Mouse (Mus musculus): Measurements from ENCODE around the gene Tmem168. TPM values are rescaled to one million over a fixed set of nuclear protein-coding genes. Genes with fewer than 3 reads are reported as not detected.

Tmem168 gene
- 35.8 and 36.3 TPM in 2 replicates for polyA plus RNA-seq (2015; fragmentation: Nextera tagmentation; extraction: Ambion mirVana)

GRCm38 (mm10) chr6:13607621-13608493, at the start of gene Tmem168:
Gene Tmem168 (minus strand): TSS chr6:13608100.
- Histone ChIP-seq H3K9me3 (no peaks in the 10 kb centered on the region), H3K27me3 (replicated peaks) (no peaks in the 10 kb centered on the region), H3K4me1 (peaks cover 5% of the 10 kb centered on the region), H3K27ac (peak within 1 kb of the TSS; percentile 95), H3K9ac (peak within 1 kb of the TSS; percentile 94), H3K4me2 (peak within 1 kb of the TSS; percentile 83), H3K4me3 (replicated peaks) (peak within 1 kb of the TSS; percentile 90), H3K36me3 (no peaks in the 10 kb centered on the region)
- peak; percentile 96 for ATAC-seq (ENCODE audit: insufficient read depth, low FRiP score, low read depth)
- WGBS = 2% methylated on average over 70 of the region's 71 CpGs

- H3K27me3 ChIP-seq (replicated peaks) = no peaks in the 10 kb centered on the region
- no peak for ATAC-seq (ENCODE audit: insufficient read depth, low FRiP score, low read depth)
- H3K4me3 ChIP-seq (replicated peaks) = no peak overlapping the region
- no peak overlapping the region for H3K4me2 ChIP-seq
- H3K27ac ChIP-seq = no peak overlapping the region
- H3K4me1 ChIP-seq = no peaks in the 10 kb centered on the region
- H3K9me3 ChIP-seq = no peaks in the 10 kb centered on the region
- no peaks in the 10 kb centered on the region; the same call in 1 of the 2 replicates for H3K36me3 ChIP-seq
- no peak overlapping the region for H3K9ac ChIP-seq
Observed at GRCm38 (mm10) chr6:13654081-13654480, 46.2 kb upstream of the Tmem168 start.

- no peak for ATAC-seq (ENCODE audit: insufficient read depth, low FRiP score, low read depth)
- H3K4me2 ChIP-seq = no peak overlapping the region
- no peak overlapping the region for H3K27ac ChIP-seq
- no peaks in the 10 kb centered on the region for H3K9me3 ChIP-seq
- H3K36me3 ChIP-seq = peaks cover 4% of the 10 kb centered on the region; the same call in 1 of the 2 replicates
- no peaks in the 10 kb centered on the region for H3K4me1 ChIP-seq
- H3K27me3 ChIP-seq (replicated peaks) = no peaks in the 10 kb centered on the region
- no peak overlapping the region for H3K4me3 ChIP-seq (replicated peaks)
- no peak overlapping the region for H3K9ac ChIP-seq
- WGBS = 93% methylated on average over 3 of the region's 3 CpGs
Observed at GRCm38 (mm10) chr6:13652284-13652683, 44.4 kb upstream of the Tmem168 start.

- Histone ChIP-seq H3K4me1 (no peaks in the 10 kb centered on the region), H3K4me3 (replicated peaks) (no peak overlapping the region), H3K36me3 (peaks cover 4% of the 10 kb centered on the region; the same call in 1 of the 2 replicates), H3K9ac (no peak overlapping the region), H3K9me3 (no peaks in the 10 kb centered on the region), H3K27me3 (replicated peaks) (no peaks in the 10 kb centered on the region), H3K4me2 (no peak overlapping the region), H3K27ac (no peak overlapping the region)
- 91% methylated on average over 3 of the region's 3 CpGs for WGBS
- no peak for ATAC-seq (ENCODE audit: insufficient read depth, low FRiP score, low read depth)
Observed at GRCm38 (mm10) chr6:13650854-13651253, 43.0 kb upstream of the Tmem168 start.

- peaks cover 4% of the 10 kb centered on the region; the same call in 1 of the 2 replicates for H3K36me3 ChIP-seq
- H3K4me1 ChIP-seq = no peaks in the 10 kb centered on the region
- no peak overlapping the region for H3K4me3 ChIP-seq (replicated peaks)
- H3K9ac ChIP-seq = no peak overlapping the region
- no peak for ATAC-seq (ENCODE audit: insufficient read depth, low FRiP score, low read depth)
- H3K27ac ChIP-seq = no peak overlapping the region
- no peaks in the 10 kb centered on the region for H3K27me3 ChIP-seq (replicated peaks)
- H3K4me2 ChIP-seq = no peak overlapping the region
- no peaks in the 10 kb centered on the region for H3K9me3 ChIP-seq
Observed at GRCm38 (mm10) chr6:13648305-13648704, 40.4 kb upstream of the Tmem168 start.

- peak; percentile 66; the same call in 1 of the 2 replicates for ATAC-seq (ENCODE audit: insufficient read depth, low FRiP score, low read depth)
- 55% methylated on average over 3 of the region's 3 CpGs for WGBS
- H3K4me1 ChIP-seq = no peaks in the 10 kb centered on the region
Observed at GRCm38 (mm10) chr6:13636582-13636989, 28.7 kb upstream of the Tmem168 start.

GRCm38 (mm10) chr6:13632571-13632970, 24.7 kb upstream of the Tmem168 start:
- no peak for ATAC-seq (ENCODE audit: insufficient read depth, low FRiP score, low read depth)
- H3K9ac ChIP-seq = no peak overlapping the region
- H3K4me3 ChIP-seq (replicated peaks) = no peak overlapping the region
- no peak overlapping the region for H3K4me2 ChIP-seq
- no peaks in the 10 kb centered on the region for H3K27me3 ChIP-seq (replicated peaks)
- H3K4me1 ChIP-seq = no peaks in the 10 kb centered on the region
- peaks cover 7% of the 10 kb centered on the region for H3K36me3 ChIP-seq
- no peak overlapping the region for H3K27ac ChIP-seq
- WGBS = 73% methylated on average over 1 of the region's 1 CpGs
- no peaks in the 10 kb centered on the region for H3K9me3 ChIP-seq

More at GRCm38 (mm10) chr6:13636582-13636989, 28.7 kb upstream of the Tmem168 start:
- Histone ChIP-seq H3K4me3 (replicated peaks) (no peak overlapping the region), H3K27me3 (replicated peaks) (no peaks in the 10 kb centered on the region), H3K27ac (no peak overlapping the region), H3K4me2 (no peak overlapping the region), H3K9ac (no peak overlapping the region), H3K36me3 (no peaks in the 10 kb centered on the region; the same call in 1 of the 2 replicates), H3K9me3 (no peaks in the 10 kb centered on the region)

GRCm38 (mm10) chr6:13630607-13631006, 22.7 kb upstream of the Tmem168 start:
- ATAC-seq (ENCODE audit: insufficient read depth, low FRiP score, low read depth) = no peak
- no peaks in the 10 kb centered on the region for H3K4me1 ChIP-seq
- H3K27ac ChIP-seq = no peak overlapping the region
- 59% methylated on average over 2 of the region's 2 CpGs for WGBS
- H3K9me3 ChIP-seq = no peaks in the 10 kb centered on the region
- H3K27me3 ChIP-seq (replicated peaks) = no peaks in the 10 kb centered on the region
- H3K36me3 ChIP-seq = peaks cover 7% of the 10 kb centered on the region
- no peak overlapping the region for H3K4me3 ChIP-seq (replicated peaks)
- no peak overlapping the region for H3K9ac ChIP-seq
- H3K4me2 ChIP-seq = no peak overlapping the region

- H3K4me2 ChIP-seq = no peak overlapping the region
- no peak overlapping the region for H3K27ac ChIP-seq
- no peaks in the 10 kb centered on the region for H3K27me3 ChIP-seq (replicated peaks)
- 82% methylated on average over 2 of the region's 2 CpGs for WGBS
- no peaks in the 10 kb centered on the region for H3K9me3 ChIP-seq
- no peak for ATAC-seq (ENCODE audit: insufficient read depth, low FRiP score, low read depth)
- H3K9ac ChIP-seq = no peak overlapping the region
- H3K4me3 ChIP-seq (replicated peaks) = no peak overlapping the region
- H3K4me1 ChIP-seq = no peaks in the 10 kb centered on the region
- no peaks in the 10 kb centered on the region for H3K36me3 ChIP-seq
Observed at GRCm38 (mm10) chr6:13619618-13620017, 11.7 kb upstream of the Tmem168 start.

GRCm38 (mm10) chr6:13617110-13617509, 9.2 kb upstream of the Tmem168 start:
- Histone ChIP-seq H3K27ac (no peak overlapping the region), H3K36me3 (no peaks in the 10 kb centered on the region), H3K4me1 (no peaks in the 10 kb centered on the region), H3K9me3 (no peaks in the 10 kb centered on the region), H3K27me3 (replicated peaks) (no peaks in the 10 kb centered on the region), H3K4me2 (no peak overlapping the region), H3K4me3 (replicated peaks) (no peak overlapping the region), H3K9ac (no peak overlapping the region)
- ATAC-seq (ENCODE audit: insufficient read depth, low FRiP score, low read depth) = no peak
- WGBS = 74% methylated on average over 3 of the region's 3 CpGs

GRCm38 (mm10) chr6:13614568-13614967, 6.7 kb upstream of the Tmem168 start:
- Histone ChIP-seq H3K9me3 (no peaks in the 10 kb centered on the region), H3K9ac (no peak overlapping the region), H3K27ac (no peak overlapping the region), H3K4me3 (replicated peaks) (no peak overlapping the region), H3K27me3 (replicated peaks) (no peaks in the 10 kb centered on the region), H3K4me2 (no peak overlapping the region), H3K4me1 (no peaks in the 10 kb centered on the region), H3K36me3 (no peaks in the 10 kb centered on the region)
- 82% methylated on average over 3 of the region's 3 CpGs for WGBS
- no peak for ATAC-seq (ENCODE audit: insufficient read depth, low FRiP score, low read depth)

- Histone ChIP-seq H3K9ac (no peak overlapping the region), H3K27ac (no peak overlapping the region), H3K4me1 (no peaks in the 10 kb centered on the region), H3K4me2 (no peak overlapping the region), H3K4me3 (replicated peaks) (no peak overlapping the region), H3K27me3 (replicated peaks) (no peaks in the 10 kb centered on the region), H3K9me3 (no peaks in the 10 kb centered on the region), H3K36me3 (no peaks in the 10 kb centered on the region)
- no peak for ATAC-seq (ENCODE audit: insufficient read depth, low FRiP score, low read depth)
- WGBS = 66% methylated on average over 3 of the region's 3 CpGs
Observed at GRCm38 (mm10) chr6:13613671-13614070, 5.8 kb upstream of the Tmem168 start.
